Comparison of ENCODE assay signal across 8 mouse cellular contexts in the genomic region with DNA sequence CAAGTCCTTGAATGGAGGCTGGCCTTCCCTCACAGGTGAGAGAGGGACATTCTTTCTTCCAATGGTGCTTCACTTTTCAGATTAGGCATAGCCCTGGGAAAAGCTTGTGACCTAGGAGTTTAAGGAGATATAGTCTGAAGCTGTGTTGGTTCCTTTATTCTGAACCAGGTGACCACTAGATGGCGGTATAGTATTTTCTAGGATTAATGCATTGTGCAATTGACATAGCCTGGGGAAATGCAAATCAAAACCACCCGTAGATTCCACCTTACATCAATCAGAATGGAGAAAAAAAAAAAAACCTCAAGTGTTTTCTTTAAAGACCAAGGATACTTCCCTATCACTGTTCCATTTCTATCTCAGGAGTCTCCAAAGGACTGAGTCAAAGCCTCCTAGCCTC.
DNase-seq lines count a peak whose midpoint lies in the region; ATAC-seq and TF ChIP-seq lines count a peak whose summit lies in the region.

No protein-coding gene starts in this region.

- H3K9me3 ChIP-seq in lung, embryonic 14.5 days (ENCODE audit: low read depth, low read length): no peaks in the 10 kb centered on the region

- no peaks in the 10 kb centered on the region for H3K4me1 ChIP-seq in lung, embryonic 14.5 days (ENCODE audit: insufficient read depth)

- H3K4me2 ChIP-seq in lung, embryonic 14.5 days: no peak overlapping the region

- no peaks in the 10 kb centered on the region for H3K27me3 ChIP-seq in lung, embryonic 14.5 days (ENCODE audit: insufficient read depth, low read length)

- WGBS in lung, embryonic 14.5 days: 10% methylated on average over 2 of the region's 2 CpGs

- ATAC-seq in lung, embryonic 14.5 days (ENCODE audit: insufficient read depth): no peak

- peak; percentile 65 for TF ChIP-seq CTCF in lung, embryonic 14.5 days (IDR thresholded peaks at IDR 0.05; ENCODE audit: low read depth)

- H3K9ac ChIP-seq in lung, embryonic 14.5 days: no peak overlapping the region

- no peak overlapping the region for H3K27ac ChIP-seq in lung, embryonic 14.5 days (ENCODE audit: low read depth)

- H3K36me3 ChIP-seq in lung, embryonic 14.5 days (ENCODE audit: insufficient read depth): no peaks in the 10 kb centered on the region

- peak; percentile 9 for DNase-seq in heart, adult 8-10 months (ENCODE audit: low spot score)
- no peak for DNase-seq in heart, postnatal 4 days
- DNase-seq in thymus, postnatal 14 days: peak; percentile 13
- no peak for DNase-seq in thymus, postnatal 36 days
- peak; percentile 56 to 62 for DNase-seq in cerebellum, postnatal 14 days
- DNase-seq in lung, embryonic 14.5 days: peak; percentile 84
- peak; percentile 9 for DNase-seq in yolk sac, embryonic 10.5 days (ENCODE audit: low spot score)
- DNase-seq in right cerebral cortex, postnatal 14 days: no peak

- no peak overlapping the region for H3K4me3 ChIP-seq in lung, embryonic 14.5 days (ENCODE audit: low read depth, low read length)

Comparison
In these comparisons a context has a peak if more than half of its experiments do, and no peak if none do; other contexts are left out.
1. DNase-seq: peak in heart, adult 8-10 months (single experiment), thymus, postnatal 14 days (single experiment), cerebellum, postnatal 14 days (2 of 2), lung, embryonic 14.5 days (single experiment) and yolk sac, embryonic 10.5 days (single experiment); none in heart, postnatal 4 days (single experiment), thymus, postnatal 36 days (0 of 2) and right cerebral cortex, postnatal 14 days (single experiment).